ENCODE assay signal across 16 mouse cellular contexts in the genomic region with DNA sequence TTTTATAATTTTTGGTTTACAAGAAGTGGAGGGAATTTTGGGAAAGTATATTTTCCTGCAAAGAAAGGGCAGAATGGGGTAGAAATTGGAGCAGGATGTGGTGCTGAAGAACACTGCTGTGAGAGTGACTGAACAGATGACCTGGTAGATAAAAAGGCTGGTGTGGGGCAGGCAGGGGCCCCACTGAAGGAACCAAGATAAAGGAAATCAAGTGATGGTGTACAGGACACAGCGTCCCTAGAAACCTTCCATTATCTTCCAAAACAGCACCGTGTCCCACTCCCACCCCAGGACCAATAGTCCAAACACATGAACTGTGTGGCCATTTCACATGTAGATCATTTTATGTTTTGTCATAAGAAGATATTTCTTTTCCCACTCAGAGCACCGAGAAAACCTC.
"Had no signal": no experiment of that assay in that cellular context is flagged by ENCODE, and none has a peak within 500 bp of the region (broad histone marks: within the 10 kb centered on the region; RNA-seq: fewer than 3 reads in every experiment).

No protein-coding gene starts in this region.

- H3K27ac ChIP-seq: intestine, embryonic 15.5 days; kidney, embryonic 15.5 days; left cerebral cortex, adult 2 months; limb, embryonic 15.5 days; midbrain, embryonic 10.5 days; neural tube, embryonic 15.5 days; stomach, postnatal 0 days had no signal

- H3K9me3 ChIP-seq: intestine, embryonic 15.5 days; kidney, embryonic 15.5 days; limb, embryonic 15.5 days; midbrain, embryonic 10.5 days; neural tube, embryonic 15.5 days had no signal

- H3K4me3 ChIP-seq: intestine, embryonic 15.5 days; kidney, embryonic 15.5 days; left cerebral cortex, adult 2 months; limb, embryonic 15.5 days; midbrain, embryonic 10.5 days; myocyte; neural tube, embryonic 15.5 days had no signal

- H3K9ac ChIP-seq: intestine, embryonic 15.5 days; kidney, embryonic 15.5 days; limb, embryonic 15.5 days; lung, embryonic 14.5 days; neural tube, embryonic 15.5 days had no signal

- H3K36me3 ChIP-seq: intestine, embryonic 15.5 days; kidney, embryonic 15.5 days; limb, embryonic 15.5 days; midbrain, embryonic 10.5 days; neural tube, embryonic 15.5 days had no signal

- H3K27me3 ChIP-seq: intestine, embryonic 15.5 days; neural tube, embryonic 15.5 days had no signal

- ATAC-seq: intestine, embryonic 15.5 days had no signal

- H3K4me2 ChIP-seq: intestine, embryonic 15.5 days; kidney, embryonic 15.5 days; limb, embryonic 15.5 days; lung, embryonic 14.5 days; neural tube, embryonic 15.5 days had no signal

- DNase-seq: kidney, adult 2 months; kidney, postnatal 14 days; lung, embryonic 14.5 days; lung, postnatal 10 days; lung, postnatal 4 days; midbrain, embryonic 14.5 days; right cerebral cortex, adult 18-20 months; right cerebral cortex, postnatal 25 days had no signal
